Mouse (Mus musculus) liver, postnatal 0 days (tissue): ENCODE measurements around the gene Insl5.

Source experiments
- CTCF ChIP-seq: sonication (generic); IDR thresholded peaks from 2 replicates; pipeline ENCODE4 v1.5.1; 2016; ENCODE audit warnings: antibody characterized with exemption, low read depth
- EP300 ChIP-seq: IDR thresholded peaks from 2 replicates; pipeline ENCODE4 v1.6.1; 2016; ENCODE audit warnings: antibody characterized with exemption, low read depth, mild to moderate bottlenecking

- TF ChIP-seq CTCF: no peak
- no peak for TF ChIP-seq EP300
These were observed 35.0 kb downstream of the Insl5 start for GRCm38 (mm10) chr4:102991685-102992084.
